In the genomic region with DNA sequence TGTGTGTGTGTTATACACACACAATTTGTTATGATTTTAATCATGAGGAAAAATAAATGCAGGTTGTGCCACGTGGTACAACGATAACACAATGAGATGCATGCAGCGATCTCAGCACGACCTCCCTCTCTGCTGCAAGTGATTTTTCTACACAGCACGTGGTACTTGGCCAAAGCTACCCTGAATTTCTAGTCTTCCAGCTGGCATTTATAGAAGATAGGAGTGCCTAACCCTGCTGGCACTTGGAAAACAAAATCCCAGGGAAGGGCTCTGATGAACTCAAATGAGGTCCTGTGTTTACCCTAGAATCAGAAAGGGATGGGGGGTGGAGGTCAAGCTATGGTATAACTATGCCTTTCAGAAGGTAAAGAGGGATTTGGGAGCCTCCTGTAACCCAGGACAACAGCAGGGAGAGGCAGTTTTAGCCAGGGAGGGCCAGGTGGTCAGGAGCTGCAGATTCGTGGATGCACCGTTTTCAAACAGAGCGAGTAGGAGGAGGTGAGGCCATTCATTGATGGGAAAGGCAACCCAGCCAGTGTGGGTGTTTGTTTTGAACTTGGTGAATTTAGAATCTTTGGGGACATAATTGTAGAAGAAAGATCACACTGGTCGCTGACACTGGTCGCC, we compare ENCODE assay signal across 9 mouse cellular contexts. TPM values are rescaled to one million over a fixed set of nuclear protein-coding genes. Genes with fewer than 3 reads are reported as not detected.
A peak's percentile ranks its signal among the peaks of the same experiment; 100 is the strongest.
DNase-seq lines count a peak whose midpoint lies in the region; ATAC-seq and TF ChIP-seq lines count a peak whose summit lies in the region.
"Had no signal": no experiment of that assay in that cellular context is flagged by ENCODE, and none has a peak within 500 bp of the region (broad histone marks: within the 10 kb centered on the region; RNA-seq: fewer than 3 reads in every experiment).

No protein-coding gene starts in this region.

- DNase-seq in heart, postnatal 4 days = no peak
- DNase-seq in liver, postnatal 0 days = no peak
- DNase-seq in frontal cortex, postnatal 10 days (ENCODE audit: low spot score in 2 of 2) = no peak
- DNase-seq in adrenal gland, postnatal 25 days = no peak

- ATAC-seq in heart, embryonic 14.5 days (ENCODE audit: insufficient number of reproducible peaks, insufficient read depth, low FRiP score, low read depth) = no peak
- ATAC-seq in heart, embryonic 16.5 days (replicated peaks; ENCODE audit: extremely low read depth, insufficient read depth, low FRiP score) = no peak
- ATAC-seq in liver, postnatal 0 days = no peak
- no peak for ATAC-seq in granulocyte monocyte progenitor cell, adult 5-6 weeks (replicated peaks; ENCODE audit: poor library complexity, severe bottlenecking)
- ATAC-seq: inflammation-experienced regulatory T-cells, adult 6 months had no signal

- no peak for TF ChIP-seq POLR2A in bone marrow, adult 2 months (IDR thresholded peaks at IDR 0.05; ENCODE audit: borderline replicate concordance, control insufficient read depth, low read depth, low read length)

- WGBS in heart, embryonic 14.5 days = 74% methylated on average over 10 of the region's 10 CpGs
- WGBS in bone marrow, adult 2 months = 73% methylated on average over 10 of the region's 10 CpGs
- 69% methylated on average over 10 of the region's 10 CpGs for WGBS in heart, embryonic 16.5 days
- WGBS in liver, postnatal 0 days (ENCODE audit: insufficient replicate concordance) = 63% methylated on average over 10 of the region's 10 CpGs

- H3K9ac ChIP-seq in heart, embryonic 14.5 days (ENCODE audit: low read length) = peak overlapping the region; percentile 67; the same call in 1 of the 2 replicates
- peak overlapping the region; percentile 67 for H3K9ac ChIP-seq in heart, embryonic 16.5 days (ENCODE audit: low read length)
- H3K9ac ChIP-seq in liver, postnatal 0 days (replicated peaks) = peak overlapping the region; percentile 61; the same call in 1 of the 2 replicates

- H3K9me3 ChIP-seq in heart, embryonic 14.5 days (ENCODE audit: control insufficient read depth, low read length) = no peaks in the 10 kb centered on the region
- H3K9me3 ChIP-seq in heart, embryonic 16.5 days (replicated peaks; ENCODE audit: control insufficient read depth, low read length) = no peaks in the 10 kb centered on the region
- no peaks in the 10 kb centered on the region for H3K9me3 ChIP-seq in liver, postnatal 0 days (ENCODE audit: low read length)

- H3K27me3 ChIP-seq in heart, embryonic 14.5 days (ENCODE audit: control insufficient read depth, insufficient read depth, low read length) = no peaks in the 10 kb centered on the region
- H3K27me3 ChIP-seq in heart, embryonic 16.5 days (ENCODE audit: control insufficient read depth, insufficient read depth, low read length) = no peaks in the 10 kb centered on the region
- H3K27me3 ChIP-seq in liver, postnatal 0 days (ENCODE audit: insufficient read depth, low read length) = no peaks in the 10 kb centered on the region

- peaks cover 28 to 32% of the 10 kb centered on the region in 2 experiments for H3K4me1 ChIP-seq in heart, embryonic 14.5 days (ENCODE audit: control insufficient read depth in 2 of 2, insufficient read depth in 2 of 2, low read length in 2 of 2)
- peaks cover 6% of the 10 kb centered on the region for H3K4me1 ChIP-seq in bone marrow, adult 2 months (ENCODE audit: control insufficient read depth, insufficient read depth, low read length)
- peaks cover 29% of the 10 kb centered on the region for H3K4me1 ChIP-seq in heart, embryonic 16.5 days (ENCODE audit: control insufficient read depth, insufficient read depth, low read length)
- H3K4me1 ChIP-seq in liver, postnatal 0 days (ENCODE audit: insufficient read depth) = peaks cover 48% of the 10 kb centered on the region

- H3K4me2 ChIP-seq in heart, embryonic 14.5 days (ENCODE audit: low read length) = peak overlapping the region; percentile 67
- peak overlapping the region; percentile 64 for H3K4me2 ChIP-seq in heart, embryonic 16.5 days (ENCODE audit: low read depth, low read length)
- H3K4me2 ChIP-seq in liver, postnatal 0 days (ENCODE audit: low read depth, low read length) = peak overlapping the region; percentile 71

- no peaks in the 10 kb centered on the region for H3K36me3 ChIP-seq in heart, embryonic 14.5 days (ENCODE audit: control insufficient read depth, insufficient read depth, low read length)
- no peaks in the 10 kb centered on the region for H3K36me3 ChIP-seq in heart, embryonic 16.5 days (ENCODE audit: control insufficient read depth, insufficient read depth)
- H3K36me3 ChIP-seq in liver, postnatal 0 days (replicated peaks; ENCODE audit: insufficient read depth, low read length) = no peaks in the 10 kb centered on the region

- TF ChIP-seq CTCF in bone marrow, adult 2 months (IDR thresholded peaks at IDR 0.05; ENCODE audit: control insufficient read depth, insufficient read depth, low read length) = no peak
- TF ChIP-seq CTCF in liver, postnatal 0 days (IDR thresholded peaks at IDR 0.05; ENCODE audit: low read depth) = no peak

- TF ChIP-seq EP300 in liver, postnatal 0 days (IDR thresholded peaks at IDR 0.05; ENCODE audit: low read depth) = no peak

- peak overlapping the region; percentile 90 to 94 for H3K27ac ChIP-seq in heart, embryonic 14.5 days (replicated peaks in 1 of 2; ENCODE audit: control insufficient read depth in 1 of 2, insufficient read depth in 1 of 2, low read depth in 2 of 2, low read length in 2 of 2)
- 0 out of 2 replicates have a peak overlapping the region, but pooled peaks have one; percentile 85 for H3K27ac ChIP-seq in bone marrow, adult 2 months (ENCODE audit: control insufficient read depth, insufficient read depth, low read depth, low read length, poor library complexity)
- H3K27ac ChIP-seq in heart, embryonic 16.5 days (ENCODE audit: low read length) = peak overlapping the region; percentile 92
- peak overlapping the region; percentile 95 for H3K27ac ChIP-seq in liver, postnatal 0 days (ENCODE audit: low read depth)

- H3K4me3 ChIP-seq in heart, embryonic 14.5 days (ENCODE audit: control insufficient read depth in 1 of 2, insufficient read depth in 1 of 2, low read depth in 1 of 2, low read length in 2 of 2) = no peak overlapping the region
- H3K4me3 ChIP-seq in bone marrow, adult 2 months (replicated peaks; ENCODE audit: control insufficient read depth, low read depth, low read length) = no peak overlapping the region
- H3K4me3 ChIP-seq in heart, embryonic 16.5 days (ENCODE audit: low read length) = no peak overlapping the region
- H3K4me3 ChIP-seq in liver, postnatal 0 days (ENCODE audit: low read depth, low read length) = peak overlapping the region; percentile 24; the same call in 1 of the 2 replicates

RNA-seq across cellular contexts. Expression of gene Vcpkmt, which starts 46.1 kb away (rescaled TPM):
- polyA plus RNA-seq in heart, embryonic 14.5 days (2014; fragmentation: Nextera tagmentation; extraction: Ambion mirVana) = 14.2 and 15.4 TPM in 2 replicates
- 1 to 10 TPM; 6.3 to 6.9 TPM for total RNA-seq in heart, postnatal 4 days (2021)
- 1.6 and 3.0 TPM in 2 replicates for polyA plus RNA-seq in bone marrow, adult 2 months (2011; ENCODE audit: insufficient read depth, insufficient read length, low replicate concordance, missing spikeins)
- polyA plus RNA-seq in heart, embryonic 16.5 days (2015; fragmentation: Nextera tagmentation; extraction: Ambion mirVana) = 15.7 and 19.2 TPM in 2 replicates
- 7.0 and 9.1 TPM in 2 replicates for polyA plus RNA-seq in liver, postnatal 0 days (2015; fragmentation: Nextera tagmentation; extraction: Ambion mirVana)
- total RNA-seq in granulocyte monocyte progenitor cell, adult 5-6 weeks (2014; fragmentation: Nextera tagmentation) = 7.0 and 12.9 TPM in 2 replicates
- total RNA-seq in granulocyte monocyte progenitor cell, adult 5-6 weeks (2017) = 17.3 and 17.4 TPM in 2 replicates
- total RNA-seq in adrenal gland, postnatal 25 days (2021) = 12.1 and 21.3 TPM in 2 replicates
